Mouse (Mus musculus) telencephalon, adult 2 months (tissue): ENCODE data around the gene Evc.

Source experiments
- DNase-seq: peaks from one replicate; pipeline ENCODE4 v3.0.0-alpha.2; 2011; ENCODE audit warnings: low read depth, low spot score

Gene Evc

GRCm38 (mm10) chr5:37336485-37337105 lies at the start of gene Evc:
Gene Evc, minus strand, starts transcription at chr5:37336894.
- no peak for DNase-seq

GRCm38 (mm10) chr5:37383570-37383969 lies 46.9 kb upstream of the Evc start:
- no peak for DNase-seq

- DNase-seq = no peak
These were observed 43.9 kb upstream of the Evc start for GRCm38 (mm10) chr5:37380641-37381040.

GRCm38 (mm10) chr5:37377376-37377775 lies 40.7 kb upstream of the Evc start:
- no peak for DNase-seq

- DNase-seq = no peak
These were observed 32.1 kb upstream of the Evc start for GRCm38 (mm10) chr5:37368796-37369195.

- no peak for DNase-seq
These were observed 29.1 kb upstream of the Evc start for GRCm38 (mm10) chr5:37365751-37366150.

- DNase-seq = no peak
These were observed 26.6 kb upstream of the Evc start for GRCm38 (mm10) chr5:37363284-37363683.

GRCm38 (mm10) chr5:37362618-37363017 lies 25.9 kb upstream of the Evc start:
- DNase-seq = no peak

GRCm38 (mm10) chr5:37356027-37356426 lies 19.3 kb upstream of the Evc start:
- DNase-seq = no peak

- no peak for DNase-seq
These were observed 17.7 kb upstream of the Evc start for GRCm38 (mm10) chr5:37354385-37354784.

GRCm38 (mm10) chr5:37351791-37352190 lies 15.1 kb upstream of the Evc start:
- DNase-seq = no peak

- no peak for DNase-seq
These were observed 7.3 kb upstream of the Evc start for GRCm38 (mm10) chr5:37343962-37344361.

GRCm38 (mm10) chr5:37338288-37338687 lies 1.6 kb upstream of the Evc start, which contains the start of gene Evc2:
Gene Evc2, plus strand, starts transcription at chr5:37338499.
- peak; percentile 71 for DNase-seq

- no peak for DNase-seq
These were observed 1.0 kb upstream of the Evc start for GRCm38 (mm10) chr5:37337696-37338095.

GRCm38 (mm10) chr5:37335061-37335460 lies 1.6 kb downstream of the Evc start:
- no peak for DNase-seq

- DNase-seq = no peak
These were observed 4.6 kb downstream of the Evc start for GRCm38 (mm10) chr5:37332066-37332465.

GRCm38 (mm10) chr5:37331133-37331505 lies 5.6 kb downstream of the Evc start:
- no peak for DNase-seq

- DNase-seq = no peak
These were observed 6.1 kb downstream of the Evc start for GRCm38 (mm10) chr5:37330449-37331132.

- DNase-seq = no peak
These were observed 10.0 kb downstream of the Evc start for GRCm38 (mm10) chr5:37326675-37327074.

- no peak for DNase-seq
These were observed 15.9 kb downstream of the Evc start for GRCm38 (mm10) chr5:37320761-37321160.

GRCm38 (mm10) chr5:37320174-37320573 lies 16.5 kb downstream of the Evc start:
- DNase-seq = peak; percentile 76

GRCm38 (mm10) chr5:37318715-37319114 lies 18.0 kb downstream of the Evc start:
- DNase-seq = no peak

GRCm38 (mm10) chr5:37312980-37313722 lies 23.5 kb downstream of the Evc start:
- DNase-seq = no peak
